Mouse (Mus musculus) MEL (cell line): ENCODE measurements around the gene Acss2. TPM values are rescaled to one million over a fixed set of nuclear protein-coding genes. Genes with fewer than 3 reads are reported as not detected.
A peak's percentile ranks its signal among the peaks of the same experiment; 100 is the strongest.

ENCODE experiments used
- DNase-seq: peaks from one replicate; pipeline ENCODE4 v3.0.0; 2011; ENCODE audit warnings: low read depth, low spot score
- H3K27ac ChIP-seq: 2 replicates; pipeline ENCODE4 v1.5.1; 2012; ENCODE audit warnings: low read depth, mild to moderate bottlenecking, control low read depth, low read length, moderate library complexity; ENCODE audit not compliant: control insufficient read depth
- H3K27me3 ChIP-seq, 2 experiments: fragments of 150-350 bp in 1 of 2; sonication (generic) in 1 of 2; 2 replicates each; pipeline ENCODE4 v1.6.1; 2012; ENCODE audit warnings: low read length in 2 of 2, mild to moderate bottlenecking in 2 of 2, improper control_type of control experiment in 1 of 2, moderate library complexity in 1 of 2; ENCODE audit not compliant: insufficient read depth in 2 of 2, control insufficient read depth in 1 of 2
- H3K36me3 ChIP-seq, 2 experiments: 2 replicates each; pipeline ENCODE4 v1.6.1; 2012 to 2014; ENCODE audit warnings: low read length in 2 of 2, improper control_type of control experiment in 1 of 2, inconsistent platforms in 1 of 2, mild to moderate bottlenecking in 1 of 2; ENCODE audit not compliant: insufficient read depth in 2 of 2, control insufficient read depth in 1 of 2
- H3K4me1 ChIP-seq, 2 experiments: fragments of 150-350 bp in 1 of 2; sonication (generic) in 1 of 2; 2 replicates each; pipeline ENCODE4 v1.6.1; 2012; ENCODE audit warnings: low read length in 2 of 2, improper control_type of control experiment in 1 of 2, mild to moderate bottlenecking in 1 of 2; ENCODE audit not compliant: insufficient read depth in 2 of 2, control insufficient read depth in 1 of 2
- H3K4me3 ChIP-seq, 2 experiments: fragments of 150-350 bp in 1 of 2; sonication (generic) in 1 of 2; 2 replicates each; pipeline ENCODE4 v1.5.1; 2012; ENCODE audit warnings: low read depth in 2 of 2, low read length in 2 of 2, mild to moderate bottlenecking in 2 of 2, moderate library complexity in 2 of 2, control low read depth in 1 of 2, improper control_type of control experiment in 1 of 2; ENCODE audit not compliant: control insufficient read depth in 1 of 2, insufficient read depth in 1 of 2
- H3K79me2 ChIP-seq: 2 replicates; pipeline ENCODE4 v1.6.1; 2012; ENCODE audit warnings: mild to moderate bottlenecking, low read length, moderate library complexity; ENCODE audit not compliant: control insufficient read depth, poor library complexity, insufficient read depth
- H3K9ac ChIP-seq: 2 replicates; pipeline ENCODE4 v1.6.1; 2012; ENCODE audit warnings: low read depth, mild to moderate bottlenecking, control low read depth, low read length, moderate library complexity; ENCODE audit not compliant: control insufficient read depth, poor library complexity, severe bottlenecking
- H3K9me3 ChIP-seq: fragments of 150-350 bp; sonication (generic); replicated peaks from 2 replicates; pipeline ENCODE4 v1.6.1; 2012; ENCODE audit warnings: mild to moderate bottlenecking, low read length, improper control_type of control experiment, moderate library complexity; ENCODE audit not compliant: insufficient read depth
- BHLHE40 ChIP-seq: IDR thresholded peaks from 2 replicates; pipeline ENCODE4 v1.6.1; 2012; ENCODE audit warnings: low read depth, mild to moderate bottlenecking, inconsistent platforms, low read length, improper control_type of control experiment, borderline replicate concordance
- CHD1 ChIP-seq: IDR thresholded peaks from 2 replicates; pipeline ENCODE4 v1.6.1; 2012; ENCODE audit warnings: low read depth, mild to moderate bottlenecking, inconsistent platforms, low read length, improper control_type of control experiment
- CHD2 ChIP-seq: IDR thresholded peaks from 2 replicates; pipeline ENCODE4 v1.6.1; 2011; ENCODE audit warnings: low read length, improper control_type of control experiment
- CTCF ChIP-seq, 3 experiments: IDR thresholded peaks in 2 of 3; conservative IDR thresholded peaks in 1 of 3; 2 replicates each; pipeline ENCODE4 v1.5.1; 2011 to 2012; ENCODE audit warnings: low read length in 3 of 3, low read depth in 2 of 3, mild to moderate bottlenecking in 2 of 3, improper control_type of control experiment in 1 of 3, inconsistent platforms in 1 of 3, mixed read lengths in 1 of 3, moderate library complexity in 1 of 3; ENCODE audit not compliant: control insufficient read depth in 1 of 3, insufficient read depth in 1 of 3, poor library complexity in 1 of 3, severe bottlenecking in 1 of 3
- ELF1 ChIP-seq: IDR thresholded peaks from 2 replicates; pipeline ENCODE4 v1.6.1; 2014; ENCODE audit warnings: low read depth, mild to moderate bottlenecking, inconsistent platforms, low read length, improper control_type of control experiment, moderate library complexity
- HCFC1 ChIP-seq: IDR thresholded peaks from 2 replicates; pipeline ENCODE4 v1.6.1; 2012; ENCODE audit warnings: low read depth, mild to moderate bottlenecking, inconsistent platforms, low read length, improper control_type of control experiment, moderate library complexity
- MAX ChIP-seq: IDR thresholded peaks from 2 replicates; pipeline ENCODE4 v1.6.1; 2011; ENCODE audit warnings: low read length, improper control_type of control experiment
- MAZ ChIP-seq: IDR thresholded peaks from 2 replicates; pipeline ENCODE4 v1.6.1; 2012; ENCODE audit warnings: low read depth, mild to moderate bottlenecking, inconsistent platforms, low read length, improper control_type of control experiment
- MEF2A ChIP-seq: IDR thresholded peaks from 2 replicates; pipeline ENCODE4 v1.6.1; 2014; ENCODE audit warnings: low read depth, mild to moderate bottlenecking, inconsistent platforms, low read length, improper control_type of control experiment; ENCODE audit not compliant: poor library complexity, insufficient replicate concordance, severe bottlenecking; ENCODE audit errors: extremely low read depth
- NELFE ChIP-seq: IDR thresholded peaks from 2 replicates; pipeline ENCODE4 v1.6.1; 2011; ENCODE audit warnings: low read depth, low read length, improper control_type of control experiment
- NRF1 ChIP-seq: IDR thresholded peaks from 2 replicates; pipeline ENCODE4 v1.6.1; 2014; ENCODE audit warnings: low read depth, mild to moderate bottlenecking, inconsistent platforms, low read length, improper control_type of control experiment, moderate library complexity; ENCODE audit not compliant: poor library complexity, insufficient read depth, severe bottlenecking
- POLR2A ChIP-seq, 2 experiments: IDR thresholded peaks; 2 replicates each; pipeline ENCODE4 v1.6.1; 2011 to 2012; ENCODE audit warnings: low read length in 2 of 2, mild to moderate bottlenecking in 2 of 2, control low read depth in 1 of 2, improper control_type of control experiment in 1 of 2, low read depth in 1 of 2, moderate library complexity in 1 of 2; ENCODE audit not compliant: control insufficient read depth in 1 of 2, insufficient read depth in 1 of 2, poor library complexity in 1 of 2
- POLR2AphosphoS2 ChIP-seq: IDR thresholded peaks from 2 replicates; pipeline ENCODE4 v1.6.1; 2011; ENCODE audit warnings: low read length, improper control_type of control experiment
- SIN3A ChIP-seq: IDR thresholded peaks from 2 replicates; pipeline ENCODE4 v1.6.1; 2012; ENCODE audit warnings: low read length, improper control_type of control experiment, inconsistent platforms
- UBTF ChIP-seq: IDR thresholded peaks from 2 replicates; pipeline ENCODE4 v1.6.1; 2012; ENCODE audit warnings: low read depth, mild to moderate bottlenecking, inconsistent platforms, low read length, improper control_type of control experiment, moderate library complexity, borderline replicate concordance; ENCODE audit not compliant: insufficient read depth
- USF1 ChIP-seq: IDR thresholded peaks from 2 replicates; pipeline ENCODE4 v1.6.1; 2014; ENCODE audit warnings: low read depth, mild to moderate bottlenecking, inconsistent platforms, low read length, improper control_type of control experiment, moderate library complexity
- USF2 ChIP-seq, 2 experiments: IDR thresholded peaks; 2 replicates each; pipeline ENCODE4 v1.6.1; 2011 to 2012; ENCODE audit warnings: improper control_type of control experiment in 2 of 2, low read length in 2 of 2, borderline replicate concordance in 1 of 2, inconsistent platforms in 1 of 2, low read depth in 1 of 2, mild to moderate bottlenecking in 1 of 2; ENCODE audit not compliant: insufficient read depth in 1 of 2
- ZC3H11A ChIP-seq: IDR thresholded peaks from 2 replicates; pipeline ENCODE4 v1.6.1; 2012; ENCODE audit warnings: low read depth, mild to moderate bottlenecking, inconsistent platforms, low read length, improper control_type of control experiment
- ZMIZ1 ChIP-seq: IDR thresholded peaks from 2 replicates; pipeline ENCODE4 v1.6.1; 2012; ENCODE audit warnings: low read depth, mild to moderate bottlenecking, inconsistent platforms, low read length, improper control_type of control experiment, moderate library complexity
- polyA plus RNA-seq, 2 experiments: library from polyadenylated mRNA; stranded (reverse) in 1 of 2; unstranded in 1 of 2; fragments of >175 nt in 1 of 2; fragments of >200 nt in 1 of 2; gene quantifications; 2 replicates each; pipeline versions ENCODE4 v1.2.1 to v1.2.4; 2012; ENCODE audit warnings: low replicate concordance in 2 of 2, low read depth in 1 of 2; ENCODE audit not compliant: insufficient read length in 2 of 2, insufficient read depth in 1 of 2, missing spikeins in 1 of 2
- total RNA-seq: library from RNA; depleted of rRNA; stranded (reverse); fragments of 300-350 nt; gene quantifications from 2 replicates; pipeline ENCODE4 v1.2.3, GENCODE M21; 2012

Acss2 gene
- total and polyA plus RNA-seq, 3 experiments, result 2.9 to 11.0 TPM; not detected in 1

DNA sequence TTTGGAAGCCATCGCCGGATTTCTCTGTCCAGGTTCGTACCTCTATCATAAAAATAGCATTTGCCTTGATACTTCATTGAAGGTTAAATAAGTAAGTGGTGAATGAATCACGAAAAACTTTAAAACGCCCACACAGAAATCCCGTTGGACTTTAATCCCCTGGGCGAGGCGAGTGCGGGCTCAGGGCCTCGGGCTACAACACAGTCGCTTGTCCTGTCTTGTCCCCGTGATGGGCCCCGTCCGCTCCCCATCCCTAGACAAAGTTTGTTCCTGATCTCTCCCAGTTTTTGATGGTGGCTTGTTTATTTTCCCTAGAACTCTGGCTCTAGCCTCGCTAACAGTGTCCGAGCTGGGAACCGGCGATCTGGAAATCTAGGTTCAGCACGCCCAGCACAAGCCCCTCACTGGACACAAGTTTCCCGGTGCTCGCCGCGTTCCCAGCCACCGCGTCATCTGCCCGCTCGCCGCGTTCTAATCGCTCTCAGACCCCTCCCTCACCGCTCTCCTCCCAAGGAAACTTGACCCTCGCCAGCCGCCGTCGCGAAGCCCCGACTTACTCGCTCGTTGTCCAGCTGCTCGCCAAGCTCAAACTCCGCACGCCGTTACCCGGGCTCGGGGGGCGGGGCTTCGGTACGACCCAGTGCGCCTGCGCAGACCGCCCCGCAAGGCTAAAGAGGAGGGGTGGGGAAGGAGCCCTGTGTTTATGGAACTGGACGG is 74.5 kb downstream of the Acss2 start, which contains the start of gene Gss (continued):
- TF ChIP-seq HCFC1 (peak; percentile 86), CHD1 (no peak), USF2 (IDR thresholded peaks at IDR 0.05; ENCODE audit: borderline replicate concordance in 1 of 2, insufficient read depth in 1 of 2, low read depth in 1 of 2, low read length in 2 of 2) (no peak), SIN3A (peak; percentile 88), BHLHE40 (no peak), ZC3H11A (no peak), NRF1 (peak; percentile 94), POLR2AphosphoS2 (peak; percentile 53; the same call in 1 of the 2 replicates), CTCF (IDR thresholded peaks at IDR 0.05 in 2 of 3, conservative IDR thresholded peaks at IDR 0.05 in 1 of 3; ENCODE audit: control insufficient read depth in 1 of 3, insufficient read depth in 1 of 3, low read depth in 2 of 3, low read length in 3 of 3, poor library complexity in 1 of 3, severe bottlenecking in 1 of 3) (no peak), MAX (no peak; the same call in 1 of the 2 replicates), UBTF (no peak), NELFE (no peak; the same call in none of the 2 replicates), POLR2A (IDR thresholded peaks at IDR 0.05; ENCODE audit: control insufficient read depth in 1 of 2, insufficient read depth in 1 of 2, low read depth in 1 of 2, low read length in 2 of 2, poor library complexity in 1 of 2) (peak; percentile 67 to 70; a peak in 3 of 4 replicates), ELF1 (peak; percentile 62), MAZ (peak; percentile 95), ZMIZ1 (no peak)

DNA sequence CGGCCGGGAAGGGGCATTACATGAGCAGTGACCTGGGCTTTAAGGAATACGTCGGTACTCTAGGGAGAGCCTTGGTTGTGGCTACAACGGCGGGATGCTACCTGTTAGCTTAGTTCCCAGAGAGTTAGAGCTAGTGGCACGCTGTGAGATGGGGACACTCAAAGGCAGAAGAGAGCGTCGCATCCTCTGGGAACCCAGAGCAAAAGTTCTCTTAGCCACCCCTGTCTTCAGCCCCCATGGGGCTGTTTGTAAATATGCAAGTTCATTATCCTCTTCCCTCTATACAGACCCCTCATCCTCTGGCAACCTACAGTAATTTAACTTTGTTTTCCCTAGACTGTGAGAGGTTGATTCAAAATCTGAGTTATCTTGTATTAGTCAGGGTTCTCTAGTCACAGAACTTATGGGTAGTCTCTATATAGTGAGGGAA is 75.1 kb downstream of the Acss2 start:
- Histone ChIP-seq H3K4me3 (peak overlapping the region; percentile 70 to 86), H3K79me2 (no peaks in the 10 kb centered on the region; the same call in 1 of the 2 replicates), H3K27ac (peak overlapping the region; percentile 24; the same call in 1 of the 2 replicates), H3K9me3 (no peaks in the 10 kb centered on the region), H3K36me3 (no peaks in the 10 kb centered on the region; a peak in 1 of 4 replicates), H3K4me1 (peaks cover 0 to 3% of the 10 kb centered on the region in 2 experiments; a peak in 2 of 4 replicates), H3K9ac (peak overlapping the region; percentile 76), H3K27me3 (no peaks in the 10 kb centered on the region)
- no peak for DNase-seq
- TF ChIP-seq MEF2A, result no peak
- TF ChIP-seq MAX, result 0 out of 2 replicates have a peak, but pooled peaks have one; percentile 37
- TF ChIP-seq NELFE, result 0 out of 2 replicates have a peak, but pooled peaks have one; percentile 68
- no peak for TF ChIP-seq CHD2
- TF ChIP-seq POLR2A (IDR thresholded peaks at IDR 0.05; ENCODE audit: control insufficient read depth in 1 of 2, insufficient read depth in 1 of 2, low read depth in 1 of 2, low read length in 2 of 2, poor library complexity in 1 of 2), result peak in 1 of 2 experiments; percentile 52; a peak in 2 of 4 replicates
- 0 out of 2 replicates have a peak, but pooled peaks have one; percentile 3 for TF ChIP-seq USF1
